Mouse (Mus musculus) erythroblast, embryonic 14.5 days (primary cell): ENCODE data around the gene Btbd11.

Source experiments
- GATA1 ChIP-seq: IDR thresholded peaks from 2 replicates; pipeline ENCODE4 v1.6.1; 2012; ENCODE audit warnings: low read length, inconsistent platforms, mixed read lengths
- TAL1 ChIP-seq: IDR thresholded peaks from 3 replicates; pipeline ENCODE4 v1.6.1; 2012; ENCODE audit warnings: low read length, inconsistent platforms, mixed read lengths

DNA sequence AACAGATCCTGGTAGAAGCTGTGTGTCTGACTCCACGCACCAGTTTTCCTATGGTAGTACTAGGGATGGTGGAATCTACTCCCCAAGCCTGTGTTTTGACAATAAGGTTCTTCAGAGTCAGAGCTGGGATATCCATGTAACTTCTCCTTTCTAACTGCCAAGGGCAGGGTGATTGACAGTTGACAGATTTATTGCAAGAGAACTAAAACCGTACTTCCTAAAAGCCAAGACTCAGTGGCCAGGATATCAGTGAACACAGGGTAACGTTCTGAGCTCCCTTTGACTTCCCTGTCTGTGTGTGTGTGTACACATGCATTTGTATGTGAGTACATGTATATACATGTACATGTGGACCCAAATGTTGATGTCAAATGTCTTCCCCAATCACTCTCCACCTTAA lies 201.1 kb downstream of the Btbd11 start:
- no peak for TF ChIP-seq TAL1
- no peak for TF ChIP-seq GATA1
